ENCODE assay signal across 8 mouse cellular contexts in the genomic region with DNA sequence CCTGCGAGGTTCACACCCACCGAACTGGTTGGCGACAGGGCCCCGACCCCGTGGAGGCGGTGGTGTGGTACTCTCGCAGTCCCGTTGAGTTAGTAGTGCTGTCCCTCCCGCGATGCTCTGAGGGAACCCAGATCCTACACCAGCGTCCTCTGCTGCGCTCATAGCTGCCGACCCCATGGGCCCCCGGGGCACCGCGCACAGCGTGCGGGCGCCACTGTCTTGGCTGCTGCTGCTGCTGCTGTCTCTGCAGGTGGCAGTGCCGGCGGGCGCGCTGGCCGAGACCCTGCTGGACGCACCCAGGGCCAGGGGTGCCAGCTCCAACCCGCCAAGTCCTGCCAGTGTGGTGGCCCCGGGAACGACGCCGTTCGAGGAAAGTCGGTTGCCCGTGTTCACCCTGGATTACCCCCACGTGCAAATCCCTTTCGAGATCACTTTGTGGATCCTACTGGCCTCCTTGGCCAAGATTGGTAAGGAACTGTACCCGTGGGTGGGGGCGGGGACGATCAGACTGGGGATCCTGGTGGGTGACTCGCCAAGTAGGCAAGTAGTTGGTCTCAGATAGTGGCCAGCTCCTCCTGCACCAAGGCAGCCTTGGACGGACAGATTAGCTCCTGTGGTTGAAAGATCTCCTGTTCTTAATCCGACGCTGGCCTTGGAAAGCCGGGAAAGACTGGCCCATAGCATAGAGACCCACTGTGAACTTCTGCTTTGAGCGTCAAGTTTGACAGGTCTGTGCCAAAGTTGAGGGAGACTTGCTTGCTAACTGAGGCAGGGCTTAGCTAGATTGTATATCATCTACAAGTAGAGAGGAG. TPM values are rescaled to one million over a fixed set of nuclear protein-coding genes. Genes with fewer than 3 reads are reported as not detected.
DNase-seq lines count a peak whose midpoint lies in the region; ATAC-seq lines count a peak whose summit lies in the region.

No protein-coding gene starts in this region.

- WGBS in hindbrain, embryonic 12.5 days: 6% methylated on average over 39 of the region's 44 CpGs
- 4% methylated on average over 43 of the region's 44 CpGs for WGBS in liver, embryonic 11.5 days

- DNase-seq in adrenal gland, adult (ENCODE audit: inconsistent age in 2 of 2, low spot score in 1 of 2): peak; percentile 9 to 45
- no peak for DNase-seq in adrenal gland, postnatal 25 days
- DNase-seq in thymus, postnatal 14 days: peak; percentile 22
- no peak for DNase-seq in thymus, adult 18-20 months
- DNase-seq in liver, embryonic 11.5 days (ENCODE audit: low spot score): peak; percentile 37
- DNase-seq in retina, embryonic 14.5 days (ENCODE audit: low spot score): peak; percentile 43
- DNase-seq in right cerebral cortex, postnatal 10 days (ENCODE audit: low spot score in 2 of 2): no peak

- peak overlapping the region; percentile 100 for H3K4me2 ChIP-seq in hindbrain, embryonic 12.5 days (replicated peaks)
- peak overlapping the region; percentile 78 for H3K4me2 ChIP-seq in liver, embryonic 11.5 days

- no peak overlapping the region for H3K27ac ChIP-seq in hindbrain, embryonic 12.5 days
- H3K27ac ChIP-seq in liver, embryonic 11.5 days (ENCODE audit: low read depth, low read length): no peak overlapping the region

- peaks cover 18% of the 10 kb centered on the region for H3K4me1 ChIP-seq in hindbrain, embryonic 12.5 days
- 0 out of 2 replicates have a peak, but pooled peaks cover 2% of the 10 kb centered on the region for H3K4me1 ChIP-seq in liver, embryonic 11.5 days (replicated peaks; ENCODE audit: control insufficient read depth, insufficient read depth, low read length)

- no peaks in the 10 kb centered on the region for H3K36me3 ChIP-seq in hindbrain, embryonic 12.5 days
- H3K36me3 ChIP-seq in liver, embryonic 11.5 days (ENCODE audit: control insufficient read depth, insufficient read depth, low read length): no peaks in the 10 kb centered on the region

- no peaks in the 10 kb centered on the region for H3K9me3 ChIP-seq in hindbrain, embryonic 12.5 days (replicated peaks)
- H3K9me3 ChIP-seq in liver, embryonic 11.5 days (ENCODE audit: control insufficient read depth, low read length): no peaks in the 10 kb centered on the region

- H3K27me3 ChIP-seq in hindbrain, embryonic 12.5 days: peaks cover 64% of the 10 kb centered on the region
- peaks cover 51% of the 10 kb centered on the region for H3K27me3 ChIP-seq in liver, embryonic 11.5 days (replicated peaks; ENCODE audit: control insufficient read depth, insufficient read depth, low read length)

- H3K4me3 ChIP-seq in hindbrain, embryonic 12.5 days: peak overlapping the region; percentile 72
- peak overlapping the region; percentile 53 for H3K4me3 ChIP-seq in liver, embryonic 11.5 days (ENCODE audit: low read depth, low read length)

- ATAC-seq in hindbrain, embryonic 12.5 days (ENCODE audit: low FRiP score): no peak; the same call in 1 of the 2 replicates
- no peak for ATAC-seq in liver, embryonic 11.5 days (replicated peaks; ENCODE audit: low FRiP score)

- peak overlapping the region; percentile 69 for H3K9ac ChIP-seq in hindbrain, embryonic 12.5 days
- H3K9ac ChIP-seq in liver, embryonic 11.5 days (ENCODE audit: low read depth, low read length): no peak overlapping the region

RNA-seq across cellular contexts. Expression of a gene that starts 1.5 kb away (rescaled TPM):
- total RNA-seq in adrenal gland, postnatal 25 days (2021): 0.12 TPM in 1 of 2 replicates, not detected in the other
- 0.13 and 0.16 TPM in 2 replicates for polyA plus RNA-seq in hindbrain, embryonic 12.5 days (2016; fragmentation: Nextera tagmentation; extraction: Ambion mirVana)
- polyA plus RNA-seq in liver, embryonic 11.5 days (2014; fragmentation: Nextera tagmentation; extraction: Ambion mirVana): not detected in 2 replicates

Comparison
In these comparisons a context has a peak if more than half of its experiments do, and no peak if none do; other contexts are left out.
1. DNase-seq: peak in adrenal gland, adult (2 of 2), thymus, postnatal 14 days (single experiment), liver, embryonic 11.5 days (single experiment) and retina, embryonic 14.5 days (single experiment); none in adrenal gland, postnatal 25 days (single experiment), thymus, adult 18-20 months (0 of 2) and right cerebral cortex, postnatal 10 days (0 of 2).